Mouse (Mus musculus) lung, adult 2 months (tissue): ENCODE measurements at regions not wholly inside any gene's neighbourhood (a gene's known extent, or its start where the extent isn't known, plus 50 kb on each side); places are given as distances from the start of the nearest gene placed in this dataset.

Experiments used
- DNase-seq: peaks from one replicate; pipeline ENCODE4 v3.0.0; 2022
- H3K4me1 ChIP-seq: fragments of 200-500 bp; 2 replicates; pipeline ENCODE4 v1.6.1; 2011; ENCODE audit warnings: low read length; ENCODE audit not compliant: control insufficient read depth, insufficient read depth
- H3K4me3 ChIP-seq: fragments of 200-500 bp; replicated peaks from 2 replicates; pipeline ENCODE3; 2011; ENCODE audit warnings: low read depth, mild to moderate bottlenecking, control low read depth, low read length; ENCODE audit errors: extremely low read depth
- CTCF ChIP-seq: fragments of 200-500 bp; IDR thresholded peaks from 2 replicates; pipeline ENCODE4 v1.5.1; 2011; ENCODE audit warnings: mild to moderate bottlenecking, low read length, control low read depth; ENCODE audit not compliant: insufficient read depth
- POLR2A ChIP-seq: fragments of 200-500 bp; IDR thresholded peaks from 2 replicates; pipeline ENCODE4 v1.6.1; 2011; ENCODE audit warnings: low read depth, mild to moderate bottlenecking, control low read depth, low read length, borderline replicate concordance; ENCODE audit errors: extremely low read depth
- WGBS: fragments of 180-500 bp; shearing (Covaris S2); methylation state at CpG from one replicate; pipeline ENCODE4 v1.1.7; 2018; 5-methylcytosine and 5-hydroxymethylcytosine counted together

DNA sequence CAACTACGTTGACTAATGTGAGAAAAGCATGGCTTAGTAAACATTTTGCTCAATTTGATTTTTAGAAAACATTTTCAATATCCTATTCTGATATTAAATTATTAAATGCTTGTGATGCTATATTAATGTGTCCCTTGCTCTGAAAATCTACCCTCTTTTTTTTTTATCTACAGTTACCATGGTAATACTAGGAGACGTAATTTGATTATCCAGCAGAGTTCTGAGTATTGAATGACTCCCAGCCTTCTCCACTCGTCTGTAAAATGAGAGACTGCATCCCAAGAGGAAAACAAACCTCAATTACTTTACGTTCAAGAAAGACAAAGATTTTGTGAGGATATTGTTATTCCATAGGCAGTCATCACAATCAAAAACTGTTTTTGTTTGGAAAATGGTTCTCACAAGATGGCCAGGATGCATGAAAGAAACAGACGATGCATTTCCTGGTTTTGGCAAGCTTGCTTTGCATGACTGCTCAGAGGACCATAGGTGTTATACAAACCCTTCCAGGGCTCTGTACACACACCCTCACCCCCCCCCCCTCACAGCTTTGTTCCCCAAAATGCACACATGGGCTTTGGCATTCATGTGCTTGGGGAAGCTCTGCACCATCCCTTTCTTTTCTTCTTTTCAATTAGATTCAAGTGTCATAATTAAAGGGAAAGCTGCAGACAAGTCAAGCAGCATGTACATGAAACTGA, 168.5 kb upstream of the Ankrd50 start:
- no peak for DNase-seq
- H3K4me1 ChIP-seq: no peaks in the 10 kb centered on the region
- 65% methylated on average over 5 of the region's 5 CpGs for WGBS
- TF ChIP-seq CTCF: no peak
- no peak for TF ChIP-seq POLR2A
- no peak overlapping the region for H3K4me3 ChIP-seq

DNA sequence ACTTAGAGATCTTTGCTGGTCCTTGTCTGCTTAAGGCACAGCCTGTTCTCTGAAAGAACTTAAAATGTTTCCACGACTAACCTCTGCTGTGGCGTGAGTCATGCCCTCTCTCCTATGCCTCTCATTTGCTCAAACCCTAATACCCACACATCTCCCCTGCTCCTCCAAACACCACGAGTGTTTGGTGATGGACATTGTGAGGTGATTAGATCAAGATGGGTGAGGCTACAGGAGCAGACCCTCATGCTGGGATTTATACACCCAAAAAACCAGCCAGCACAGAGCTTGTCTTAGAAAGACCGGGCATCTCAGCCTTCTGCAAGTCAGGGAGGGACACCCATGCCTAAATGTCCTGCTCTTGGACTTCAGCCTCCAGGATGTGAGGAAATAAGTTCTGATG, 165.5 kb upstream of the Ankrd50 start:
- H3K4me3 ChIP-seq: no peak overlapping the region
- TF ChIP-seq CTCF (no peak), POLR2A (no peak)
- H3K4me1 ChIP-seq: no peaks in the 10 kb centered on the region
- WGBS: 56% methylated on average over 4 of the region's 4 CpGs
- DNase-seq: no peak

- no peak for DNase-seq
- TF ChIP-seq CTCF (no peak), POLR2A (no peak)
- H3K4me1 ChIP-seq: no peaks in the 10 kb centered on the region
- WGBS: 53% methylated on average over 4 of the region's 4 CpGs
- no peak overlapping the region for H3K4me3 ChIP-seq
Measured at GRCm38 (mm10) chr3:38648633-38649032, 164.0 kb upstream of the Ankrd50 start.

DNA sequence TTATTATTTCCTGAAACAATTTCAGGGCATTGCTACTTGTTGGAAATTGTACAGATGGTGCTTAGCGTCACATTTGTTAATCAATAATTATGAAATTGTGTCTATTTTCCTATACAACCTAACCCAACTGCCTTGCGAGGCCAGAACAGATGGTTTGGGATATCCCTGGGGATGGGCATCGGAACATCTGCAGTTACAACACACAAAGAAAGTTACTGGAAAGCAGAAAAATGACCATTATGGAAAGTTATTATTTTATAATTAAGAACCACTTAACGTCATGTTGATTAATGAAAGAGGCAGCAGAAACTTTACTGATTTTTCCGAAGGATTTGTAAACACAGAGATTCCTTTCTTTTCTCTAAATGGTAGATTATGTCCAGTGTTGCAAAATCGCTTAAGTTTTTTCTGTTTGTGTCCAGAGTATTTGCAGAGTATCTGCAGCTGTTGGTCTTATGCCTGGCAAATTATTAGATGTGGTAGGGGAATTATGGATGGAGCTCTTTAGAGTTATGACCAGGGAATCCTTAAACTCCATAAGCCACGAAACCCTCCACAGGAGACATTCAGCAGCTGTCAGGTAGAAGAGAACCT, 163.2 kb upstream of the Ankrd50 start:
- DNase-seq: no peak
- 67% methylated on average over 7 of the region's 7 CpGs for WGBS
- TF ChIP-seq CTCF (no peak), POLR2A (no peak)
- Histone ChIP-seq H3K4me1 (no peaks in the 10 kb centered on the region), H3K4me3 (no peak overlapping the region)

- no peak for TF ChIP-seq POLR2A
- TF ChIP-seq CTCF: no peak
Measured at GRCm38 (mm10) chr3:38641733-38642132, 157.1 kb upstream of the Ankrd50 start.

GRCm38 (mm10) chr3:38636806-38637205, 152.2 kb upstream of the Ankrd50 start:
- TF ChIP-seq CTCF: no peak
- no peak for TF ChIP-seq POLR2A
- no peak for DNase-seq
- no peaks in the 10 kb centered on the region for H3K4me1 ChIP-seq
- H3K4me3 ChIP-seq: no peak overlapping the region
- 68% methylated on average over 4 of the region's 4 CpGs for WGBS

More at GRCm38 (mm10) chr3:38641733-38642132, 157.1 kb upstream of the Ankrd50 start:
- Histone ChIP-seq H3K4me3 (no peak overlapping the region), H3K4me1 (no peaks in the 10 kb centered on the region)
- 33% methylated on average over 1 of the region's 1 CpGs for WGBS
- no peak for DNase-seq

GRCm38 (mm10) chr3:38633347-38633746, 148.7 kb upstream of the Ankrd50 start:
- 62% methylated on average over 7 of the region's 7 CpGs for WGBS
- TF ChIP-seq CTCF (no peak), POLR2A (no peak)
- no peaks in the 10 kb centered on the region for H3K4me1 ChIP-seq
- no peak for DNase-seq
- no peak overlapping the region for H3K4me3 ChIP-seq

DNA sequence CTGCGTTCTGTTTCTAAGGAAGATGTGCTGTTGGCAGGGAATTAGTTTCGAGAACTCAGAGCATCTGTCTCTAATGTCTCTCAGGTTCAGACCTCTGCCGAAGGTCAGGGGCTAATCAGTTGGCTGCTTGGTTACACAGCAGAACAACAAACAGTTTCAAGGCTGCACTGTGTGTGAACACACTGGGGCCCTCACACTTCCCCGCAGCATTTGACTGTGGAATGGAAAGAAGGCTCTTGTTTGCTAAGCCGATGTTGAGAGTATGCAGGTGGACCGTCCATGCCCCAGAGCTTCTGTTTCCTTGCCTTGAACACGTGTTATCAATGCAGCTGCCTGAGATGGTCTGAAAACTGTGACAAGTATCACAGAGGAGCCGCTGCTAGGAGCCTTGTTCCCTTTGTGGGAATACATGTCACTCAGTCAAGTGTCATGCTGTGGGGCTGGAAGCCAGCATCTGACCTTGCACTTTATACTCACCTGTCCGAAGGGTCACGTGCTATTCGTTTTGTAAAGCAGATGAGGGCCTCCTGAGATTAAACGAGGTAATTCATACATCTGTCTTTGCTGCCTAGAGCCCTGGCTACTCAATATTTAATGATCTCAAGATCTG, 141.0 kb upstream of the Ankrd50 start:
- TF ChIP-seq POLR2A: no peak
- no peak for TF ChIP-seq CTCF
- Histone ChIP-seq H3K4me1 (no peaks in the 10 kb centered on the region), H3K4me3 (no peak overlapping the region)
- DNase-seq: no peak
- 52% methylated on average over 12 of the region's 12 CpGs for WGBS

DNA sequence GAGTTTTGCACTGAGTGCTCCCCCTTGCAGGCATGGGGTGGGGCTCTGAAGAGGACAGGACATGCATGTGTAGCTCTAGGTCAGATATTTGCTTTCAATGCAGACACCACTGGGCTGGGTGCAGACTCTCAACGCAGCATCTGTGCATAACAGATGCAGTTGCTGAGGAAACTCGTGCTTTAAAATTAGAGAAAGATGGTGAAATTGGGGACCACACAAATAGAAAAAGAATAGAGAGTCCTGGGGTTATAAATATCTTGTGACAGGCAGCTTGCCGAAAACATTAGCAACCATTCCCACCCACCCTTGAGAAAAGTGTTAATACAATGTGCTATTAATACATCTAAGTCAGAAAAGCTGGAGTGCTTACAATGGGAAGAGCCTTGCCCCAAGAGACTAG, 133.3 kb upstream of the Ankrd50 start:
- no peaks in the 10 kb centered on the region for H3K4me1 ChIP-seq
- no peak overlapping the region for H3K4me3 ChIP-seq
- TF ChIP-seq CTCF (no peak), POLR2A (no peak)
- 47% methylated on average over 3 of the region's 3 CpGs for WGBS
- no peak for DNase-seq

- no peak for DNase-seq
- Histone ChIP-seq H3K4me1 (no peaks in the 10 kb centered on the region), H3K4me3 (no peak overlapping the region)
- WGBS: 72% methylated on average over 8 of the region's 8 CpGs
- TF ChIP-seq POLR2A: no peak
- no peak for TF ChIP-seq CTCF
Measured at GRCm38 (mm10) chr3:38617217-38617616, 132.6 kb upstream of the Ankrd50 start.
